Mouse (Mus musculus) gastrocnemius, postnatal 25 days (tissue): ENCODE measurements at regions not wholly inside any gene's neighbourhood (a gene's known extent, or its start where the extent isn't known, plus 50 kb on each side); places are given as distances from the start of the nearest gene placed in this dataset.
"Not testable (repeated sequence)": the region's sequence is repeated elsewhere in the genome, so short reads cannot be mapped to it uniquely, and the experiment has no call there.

Source experiments
- DNase-seq: peaks from one replicate; pipeline ENCODE4 v3.0.0; 2022

DNA sequence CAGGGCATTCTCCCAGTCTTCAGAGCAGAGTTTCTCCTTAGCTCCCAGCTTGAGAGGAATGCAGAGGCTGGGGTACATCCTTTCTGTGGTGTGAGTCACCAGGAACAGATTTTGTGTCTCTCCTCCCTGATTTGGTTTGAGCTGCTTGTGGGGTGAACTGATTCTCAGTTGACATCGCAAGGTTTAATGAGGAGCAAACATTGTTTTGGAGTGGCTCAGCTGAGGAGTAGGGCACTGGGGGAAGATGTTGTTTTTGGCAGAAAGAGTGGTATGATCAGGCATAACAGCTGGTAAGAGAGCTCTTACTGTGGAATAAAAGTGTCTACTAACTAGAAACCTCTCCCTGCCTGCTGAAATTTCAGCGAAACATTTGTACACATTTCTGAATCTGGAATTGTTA, 519.4 kb upstream of the Fam241a start:
- no peak for DNase-seq

DNA sequence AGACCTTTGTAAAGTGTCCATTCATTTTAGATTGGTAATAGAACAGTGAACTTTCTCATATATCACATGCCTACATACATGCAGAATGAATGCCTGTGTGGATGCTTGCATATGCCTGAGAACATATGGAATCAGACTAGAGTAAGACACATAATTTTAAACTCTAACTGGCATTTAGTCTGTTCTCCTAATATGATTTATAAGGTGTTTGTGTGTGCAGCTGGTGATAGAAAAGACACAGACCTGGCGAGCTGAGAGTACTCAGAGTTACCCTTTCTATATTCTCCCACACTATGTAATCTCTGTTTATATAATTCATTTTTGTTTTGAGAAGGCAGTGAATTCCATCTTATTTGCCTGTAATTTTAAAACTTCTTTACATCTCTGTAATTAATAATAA, 517.4 kb upstream of the Fam241a start:
- DNase-seq = no peak

DNA sequence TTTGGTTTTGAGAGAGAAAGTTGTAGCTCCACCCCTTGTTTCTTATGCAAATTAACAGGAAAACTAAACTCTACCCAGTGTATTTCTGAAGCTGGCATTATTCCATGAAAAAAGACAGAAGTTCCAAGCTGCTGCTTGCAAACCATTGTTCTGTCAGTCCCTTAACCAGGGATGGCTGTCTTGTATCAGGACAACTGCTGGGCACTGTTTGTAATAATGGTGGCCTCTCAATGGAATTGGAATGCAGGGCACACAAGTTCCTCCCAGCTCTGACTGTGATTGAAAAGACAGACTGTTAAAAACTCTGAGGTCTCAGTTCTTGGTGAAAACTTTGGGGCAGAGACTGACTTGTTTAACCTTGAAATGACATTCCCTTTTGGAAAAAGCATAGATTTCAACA, 516.0 kb upstream of the Fam241a start:
- DNase-seq = no peak

DNA sequence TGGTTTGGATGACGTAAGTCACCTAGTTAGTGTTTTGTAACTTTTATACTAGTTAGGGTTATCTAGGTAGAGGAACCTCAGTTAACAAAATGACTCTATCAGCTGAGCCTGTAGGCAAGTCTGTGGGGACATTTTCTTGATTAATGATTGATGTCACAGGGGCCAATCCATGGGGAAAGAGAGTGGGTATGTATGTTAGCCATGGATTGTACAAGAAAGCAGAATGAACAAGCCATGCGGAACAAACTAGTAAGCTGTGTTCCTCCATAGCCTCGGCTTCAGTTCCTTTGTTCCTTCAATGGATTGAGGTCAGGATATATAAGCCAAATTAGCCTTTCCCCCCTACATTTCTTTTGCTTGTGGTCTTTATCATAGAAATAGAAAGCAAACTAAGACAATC, 498.7 kb upstream of the Fam241a start:
- DNase-seq = no peak

GRCm38 (mm10) chr3:128380579-128380978, 484.5 kb upstream of the Fam241a start:
- DNase-seq = no peak

- DNase-seq = no peak
Observed at GRCm38 (mm10) chr3:128369521-128370127, 473.5 kb upstream of the Fam241a start.

GRCm38 (mm10) chr3:128362310-128362709, 466.2 kb upstream of the Fam241a start:
- DNase-seq = no peak

- DNase-seq = not testable (repeated sequence)
Observed at GRCm38 (mm10) chr3:128349123-128349522, 453.0 kb upstream of the Fam241a start.

GRCm38 (mm10) chr3:128347782-128348574, 451.9 kb upstream of the Fam241a start:
- no peak for DNase-seq

DNA sequence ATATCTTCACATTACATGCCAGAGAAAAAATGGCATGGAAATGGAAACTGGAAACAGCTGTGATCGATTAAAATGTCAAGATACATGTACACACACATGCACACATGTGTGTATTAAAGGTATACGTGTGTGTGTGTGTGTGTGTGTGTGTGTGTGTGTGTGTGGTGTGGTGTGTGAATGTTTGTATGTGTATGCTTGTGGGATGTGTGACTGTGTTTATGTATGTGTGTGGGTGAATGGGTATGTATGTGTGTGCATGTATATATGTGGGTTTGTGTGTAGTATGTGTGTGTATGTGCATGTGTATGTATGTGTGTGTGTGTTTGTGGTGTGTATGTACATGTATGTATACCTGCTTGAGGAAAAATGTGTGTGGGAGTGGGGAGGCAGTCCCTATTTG, 441.4 kb upstream of the Fam241a start:
- DNase-seq = no peak

- DNase-seq = peak; percentile 11
Observed at GRCm38 (mm10) chr3:128337031-128337430, 440.9 kb upstream of the Fam241a start.

- no peak for DNase-seq
Observed at GRCm38 (mm10) chr3:128327677-128328076, 431.6 kb upstream of the Fam241a start.

DNA sequence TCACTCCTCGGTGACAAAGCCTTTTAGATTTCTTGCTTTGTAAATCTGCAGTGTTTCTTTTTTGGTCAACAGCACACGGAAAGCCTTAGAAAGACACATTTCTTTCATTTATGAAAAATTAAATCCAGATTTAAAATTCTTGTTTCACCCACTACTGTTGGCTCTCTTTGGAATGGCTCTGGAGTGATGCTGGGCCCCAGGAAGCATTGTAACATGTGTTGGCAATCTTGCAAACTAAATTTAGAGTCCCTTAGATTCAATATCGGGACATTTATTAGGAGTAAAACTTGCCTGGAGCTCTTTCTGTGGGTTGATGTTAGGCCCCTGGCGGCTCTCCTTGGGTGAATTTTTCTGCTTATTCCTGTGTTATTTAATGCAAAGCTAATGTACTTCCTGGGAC, 405.2 kb upstream of the Fam241a start:
- DNase-seq = no peak

DNA sequence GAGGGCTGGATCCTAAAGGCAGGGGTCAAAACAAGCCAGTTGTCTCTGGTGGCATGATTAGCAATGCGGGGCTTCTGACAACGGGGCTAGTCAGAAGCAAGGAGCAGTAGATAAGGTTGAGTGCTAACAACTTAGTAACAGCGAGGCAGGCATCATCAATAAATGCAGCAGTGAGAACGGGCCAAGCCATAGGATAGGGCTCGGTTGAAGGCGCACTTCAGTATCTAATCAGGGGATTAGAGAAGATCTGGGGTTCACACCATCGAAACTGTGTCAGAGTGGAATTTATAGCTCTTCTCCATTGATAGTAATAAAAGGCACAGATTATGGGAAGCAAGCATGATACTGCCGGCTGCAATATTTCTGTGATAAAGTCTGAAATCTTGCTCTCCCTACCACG, 402.0 kb upstream of the Fam241a start:
- DNase-seq = no peak

GRCm38 (mm10) chr3:128287846-128288245, 391.7 kb upstream of the Fam241a start:
- DNase-seq = no peak

- no peak for DNase-seq
Observed at GRCm38 (mm10) chr3:128285214-128285613, 389.1 kb upstream of the Fam241a start.

DNA sequence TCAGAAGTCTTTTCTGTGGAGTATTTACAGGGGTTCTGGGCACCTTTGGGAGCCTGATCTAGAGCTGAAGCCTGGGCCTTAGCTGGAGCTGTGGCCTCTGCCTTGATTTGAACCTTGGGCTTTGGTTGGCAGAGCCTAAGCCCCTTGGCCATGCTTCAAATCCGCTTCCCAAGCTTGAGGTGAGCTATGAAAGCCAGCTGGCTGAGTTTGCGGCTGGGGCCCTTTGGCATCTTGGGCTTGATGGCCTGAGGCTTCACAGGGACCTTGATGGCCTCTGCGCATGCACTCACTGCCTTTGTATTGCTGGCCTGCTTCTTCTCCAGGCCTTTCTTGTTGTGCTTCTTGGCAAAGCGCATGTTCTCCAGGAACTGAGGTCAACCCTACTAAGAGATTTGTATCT, 384.5 kb upstream of the Fam241a start:
- no peak for DNase-seq

GRCm38 (mm10) chr3:128270576-128270975, 374.5 kb upstream of the Fam241a start:
- DNase-seq = no peak

- DNase-seq = no peak
Observed at GRCm38 (mm10) chr3:128261208-128261607, 365.1 kb upstream of the Fam241a start.

GRCm38 (mm10) chr3:128247816-128248215, 351.7 kb upstream of the Fam241a start:
- no peak for DNase-seq

GRCm38 (mm10) chr3:128239813-128240421, 343.8 kb upstream of the Fam241a start:
- no peak for DNase-seq

- no peak for DNase-seq
Observed at GRCm38 (mm10) chr3:128230390-128230789, 334.3 kb upstream of the Fam241a start.

DNA sequence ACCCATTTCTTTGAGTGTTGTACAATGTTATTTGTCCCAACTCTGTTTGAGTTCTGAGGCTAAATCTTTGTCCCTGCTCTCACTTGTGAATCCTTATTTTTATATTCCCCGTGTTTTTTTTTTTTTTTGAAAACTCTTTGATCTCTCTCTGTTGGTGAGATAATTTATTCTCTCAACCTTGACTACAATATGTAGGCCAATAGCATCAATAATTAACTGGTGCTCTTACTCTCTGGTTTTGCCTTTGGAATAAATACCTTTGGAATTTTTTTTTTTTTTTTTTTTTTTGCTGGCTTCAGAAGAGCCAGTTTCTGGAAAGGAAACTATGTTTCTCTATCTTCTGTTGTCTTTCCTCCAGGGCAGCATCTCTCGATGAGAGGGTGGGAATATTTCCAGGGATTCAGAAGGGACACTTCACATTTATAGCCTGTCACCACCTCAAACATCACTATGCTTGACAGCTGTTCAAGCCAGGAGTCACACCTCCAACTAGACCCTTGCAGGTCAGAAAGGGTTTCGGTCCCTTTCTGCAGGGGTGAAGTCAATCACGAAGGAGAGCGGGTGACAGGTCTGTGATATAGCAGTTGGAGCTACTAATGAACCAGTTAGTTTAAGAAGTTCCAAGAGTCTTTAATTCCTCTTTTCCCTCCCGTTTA, 330.9 kb upstream of the Fam241a start:
- DNase-seq = no peak
